Mouse (Mus musculus) embryonic facial prominence, embryonic 14.5 days (tissue): ENCODE results near the gene Gse1. TPM values are rescaled to one million over a fixed set of nuclear protein-coding genes. Genes with fewer than 3 reads are reported as not detected.

ENCODE experiments used
- ATAC-seq: fragments of 200-750 bp; cut with Nextera tagmentation; 2 replicates; pipeline ENCODE4 v1.8.0; 2017; ENCODE audit warnings: low read depth, moderate number of reproducible peaks, moderate TSS enrichment
- DNase-seq: peaks from one replicate; pipeline ENCODE4 v3.0.0-alpha.2; 2015; ENCODE audit warnings: low spot score
- H3K27ac ChIP-seq: fragments of 300-500 bp; sonication (generic); replicated peaks from 2 replicates; pipeline ENCODE4 v1.5.1; 2014; ENCODE audit warnings: low read depth, mild to moderate bottlenecking, low read length, moderate library complexity
- H3K27me3 ChIP-seq: fragments of 300-500 bp; sonication (generic); replicated peaks from 2 replicates; pipeline ENCODE4 v1.6.1; 2014; ENCODE audit warnings: low read length; ENCODE audit not compliant: control insufficient read depth, insufficient read depth
- H3K36me3 ChIP-seq: fragments of 300-500 bp; sonication (generic); 2 replicates; pipeline ENCODE4 v1.6.1; 2014; ENCODE audit warnings: low read length, mixed read lengths; ENCODE audit not compliant: control insufficient read depth, insufficient read depth
- H3K4me1 ChIP-seq: fragments of 300-500 bp; sonication (generic); 2 replicates; pipeline ENCODE4 v1.6.1; 2014; ENCODE audit warnings: antibody characterized with exemption, low read length; ENCODE audit not compliant: control insufficient read depth, insufficient read depth
- H3K4me2 ChIP-seq: fragments of 300-500 bp; sonication (generic); 2 replicates; pipeline ENCODE4 v1.6.1; 2014; ENCODE audit warnings: low read depth, mild to moderate bottlenecking, low read length, moderate library complexity, mixed read lengths
- H3K4me3 ChIP-seq: fragments of 300-500 bp; sonication (generic); 2 replicates; pipeline ENCODE4 v1.5.1; 2014; ENCODE audit warnings: low read depth, mild to moderate bottlenecking, low read length
- H3K9ac ChIP-seq: fragments of 300-500 bp; sonication (generic); 2 replicates; pipeline ENCODE4 v1.6.1; 2014; ENCODE audit warnings: low read depth, mild to moderate bottlenecking, low read length, moderate library complexity, mixed read lengths
- H3K9me3 ChIP-seq: fragments of 300-500 bp; sonication (generic); 2 replicates; pipeline ENCODE4 v1.6.1; 2016; ENCODE audit warnings: low read length; ENCODE audit not compliant: control insufficient read depth
- WGBS: fragments of 180-500 bp; shearing (Covaris S2); extraction: QIAGEN DNeasy Blood & Tissue Kit; methylation state at CpG from one replicate; pipeline ENCODE4 v1.1.7; 2014; 5-methylcytosine and 5-hydroxymethylcytosine counted together
- polyA plus RNA-seq: library from polyadenylated mRNA; unstranded; fragments of >200 nt; fragmentation: Nextera tagmentation; extraction: Ambion mirVana; gene quantifications from 2 replicates; pipeline ENCODE4 v1.2.1, GENCODE M21; 2014

Gse1 gene
- polyA plus RNA-seq, 1 experiment from 2014 or later: 8.7 TPM

GRCm38 (mm10) chr8:120264388-120264943, 36.2 kb downstream of the Gse1 start:
- Histone ChIP-seq H3K9ac (0 out of 2 replicates have a peak overlapping the region, but pooled peaks have one; percentile 39), H3K4me2 (peak overlapping the region; percentile 51)
- WGBS: 18% methylated on average over 12 of the region's 13 CpGs

DNA sequence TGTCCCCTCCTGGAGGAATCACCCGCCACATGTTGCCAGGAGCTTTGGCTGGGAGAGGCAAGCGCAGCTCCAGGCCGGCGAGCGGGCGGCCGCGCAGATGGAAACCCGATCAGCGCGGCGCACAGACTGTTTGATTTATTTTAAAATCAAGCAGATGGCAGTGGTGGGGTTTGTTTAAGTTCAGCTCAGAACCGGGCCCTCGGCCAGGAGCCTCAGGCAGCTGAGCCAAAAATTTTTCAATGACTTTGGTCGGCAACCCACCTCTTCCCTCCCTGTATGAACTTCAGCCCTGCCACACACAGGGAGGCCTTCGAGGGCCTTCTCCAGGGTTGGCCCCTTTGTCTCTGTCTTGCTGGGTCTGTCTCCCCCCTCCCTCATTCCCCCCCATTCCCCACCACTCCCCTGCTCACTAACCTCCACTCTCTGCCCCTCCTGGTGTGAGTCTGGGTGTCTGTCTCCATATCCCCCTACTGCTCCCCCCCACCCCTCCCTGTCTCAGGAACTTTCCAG, 36.7 kb downstream of the Gse1 start:
- H3K9ac ChIP-seq: peak overlapping the region; percentile 39; the same call in 1 of the 2 replicates
- ATAC-seq: peak; percentile 85
- H3K4me3 ChIP-seq: 0 out of 2 replicates have a peak overlapping the region, but pooled peaks have one; percentile 11
- peak overlapping the region; percentile 91 for H3K27ac ChIP-seq
- DNase-seq: peak; percentile 98
- H3K4me1 ChIP-seq: peaks cover 88% of the 10 kb centered on the region
- H3K9me3 ChIP-seq: no peaks in the 10 kb centered on the region
- no peaks in the 10 kb centered on the region for H3K36me3 ChIP-seq
- WGBS: 0% methylated on average over 16 of the region's 16 CpGs
- H3K4me2 ChIP-seq: peak overlapping the region; percentile 51
- no peaks in the 10 kb centered on the region for H3K27me3 ChIP-seq

More at GRCm38 (mm10) chr8:120264388-120264943, 36.2 kb downstream of the Gse1 start:
- 0 out of 2 replicates have a peak overlapping the region, but pooled peaks have one; percentile 11 for H3K4me3 ChIP-seq
- H3K36me3 ChIP-seq: no peaks in the 10 kb centered on the region
- DNase-seq (no peak), ATAC-seq (no peak; the same call in 1 of the 2 replicates)
- no peaks in the 10 kb centered on the region for H3K9me3 ChIP-seq
- H3K4me1 ChIP-seq: peaks cover 84% of the 10 kb centered on the region
- peak overlapping the region; percentile 91 for H3K27ac ChIP-seq
- H3K27me3 ChIP-seq: no peaks in the 10 kb centered on the region

DNA sequence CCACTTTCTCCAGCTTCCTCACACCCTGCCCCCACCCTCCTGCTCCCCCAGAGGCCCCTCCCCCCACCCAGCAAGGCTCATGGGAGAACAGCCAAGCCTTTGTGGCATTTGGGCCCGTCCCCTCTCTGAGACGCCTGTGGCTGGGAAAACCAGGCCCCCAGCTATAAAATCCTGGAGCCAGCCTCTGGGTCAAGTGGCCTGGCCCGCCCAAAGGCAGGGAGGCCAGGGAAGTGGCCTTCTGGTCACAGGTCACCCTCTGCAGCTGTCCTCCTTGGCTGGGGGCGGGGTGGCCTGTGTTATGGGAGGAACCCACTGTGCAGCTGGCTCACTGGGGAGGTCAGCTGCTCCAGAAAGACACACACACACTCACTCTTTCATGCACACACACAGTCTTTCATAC, 37.2 kb downstream of the Gse1 start:
- Histone ChIP-seq H3K4me2 (peak overlapping the region; percentile 51), H3K27ac (peak overlapping the region; percentile 91), H3K9me3 (no peaks in the 10 kb centered on the region), H3K36me3 (no peaks in the 10 kb centered on the region), H3K9ac (peak overlapping the region; percentile 39; the same call in 1 of the 2 replicates), H3K4me1 (peaks cover 88% of the 10 kb centered on the region), H3K27me3 (no peaks in the 10 kb centered on the region), H3K4me3 (no peak overlapping the region)
- peak; percentile 85 for DNase-seq
- ATAC-seq: peak; percentile 24
- 3% methylated on average over 4 of the region's 4 CpGs for WGBS

- H3K4me2 ChIP-seq: no peak overlapping the region; the same call in 1 of the 2 replicates
- H3K4me1 ChIP-seq: peaks cover 82% of the 10 kb centered on the region
- DNase-seq (peak; percentile 72), ATAC-seq (no peak)
- WGBS: 37% methylated on average over 16 of the region's 19 CpGs
- H3K27ac ChIP-seq: peak overlapping the region; percentile 64
- no peaks in the 10 kb centered on the region for H3K36me3 ChIP-seq
- no peak overlapping the region for H3K4me3 ChIP-seq
- H3K9ac ChIP-seq: 0 out of 2 replicates have a peak overlapping the region, but pooled peaks have one; percentile 9
- no peaks in the 10 kb centered on the region for H3K9me3 ChIP-seq
- H3K27me3 ChIP-seq: no peaks in the 10 kb centered on the region
These were observed 40.3 kb downstream of the Gse1 start for GRCm38 (mm10) chr8:120268541-120268980.

GRCm38 (mm10) chr8:120270449-120270848, 42.2 kb downstream of the Gse1 start:
- no peaks in the 10 kb centered on the region for H3K9me3 ChIP-seq
- H3K4me3 ChIP-seq: no peak overlapping the region
- ATAC-seq (peak; percentile 35), DNase-seq (peak; percentile 72)
- H3K4me1 ChIP-seq: peaks cover 79% of the 10 kb centered on the region
- no peaks in the 10 kb centered on the region for H3K27me3 ChIP-seq
- peak overlapping the region; percentile 59 for H3K27ac ChIP-seq
- no peak overlapping the region for H3K9ac ChIP-seq
- 53% methylated on average over 9 of the region's 13 CpGs for WGBS
- no peak overlapping the region for H3K4me2 ChIP-seq
- H3K36me3 ChIP-seq: no peaks in the 10 kb centered on the region

- Histone ChIP-seq H3K27me3 (no peaks in the 10 kb centered on the region), H3K36me3 (no peaks in the 10 kb centered on the region), H3K4me2 (no peak overlapping the region), H3K9me3 (no peaks in the 10 kb centered on the region), H3K27ac (no peak overlapping the region), H3K9ac (no peak overlapping the region), H3K4me1 (peaks cover 79% of the 10 kb centered on the region), H3K4me3 (no peak overlapping the region)
- 86% methylated on average over 4 of the region's 4 CpGs for WGBS
- no peak for ATAC-seq
- DNase-seq: no peak
These were observed 45.2 kb downstream of the Gse1 start for GRCm38 (mm10) chr8:120273430-120273829.

DNA sequence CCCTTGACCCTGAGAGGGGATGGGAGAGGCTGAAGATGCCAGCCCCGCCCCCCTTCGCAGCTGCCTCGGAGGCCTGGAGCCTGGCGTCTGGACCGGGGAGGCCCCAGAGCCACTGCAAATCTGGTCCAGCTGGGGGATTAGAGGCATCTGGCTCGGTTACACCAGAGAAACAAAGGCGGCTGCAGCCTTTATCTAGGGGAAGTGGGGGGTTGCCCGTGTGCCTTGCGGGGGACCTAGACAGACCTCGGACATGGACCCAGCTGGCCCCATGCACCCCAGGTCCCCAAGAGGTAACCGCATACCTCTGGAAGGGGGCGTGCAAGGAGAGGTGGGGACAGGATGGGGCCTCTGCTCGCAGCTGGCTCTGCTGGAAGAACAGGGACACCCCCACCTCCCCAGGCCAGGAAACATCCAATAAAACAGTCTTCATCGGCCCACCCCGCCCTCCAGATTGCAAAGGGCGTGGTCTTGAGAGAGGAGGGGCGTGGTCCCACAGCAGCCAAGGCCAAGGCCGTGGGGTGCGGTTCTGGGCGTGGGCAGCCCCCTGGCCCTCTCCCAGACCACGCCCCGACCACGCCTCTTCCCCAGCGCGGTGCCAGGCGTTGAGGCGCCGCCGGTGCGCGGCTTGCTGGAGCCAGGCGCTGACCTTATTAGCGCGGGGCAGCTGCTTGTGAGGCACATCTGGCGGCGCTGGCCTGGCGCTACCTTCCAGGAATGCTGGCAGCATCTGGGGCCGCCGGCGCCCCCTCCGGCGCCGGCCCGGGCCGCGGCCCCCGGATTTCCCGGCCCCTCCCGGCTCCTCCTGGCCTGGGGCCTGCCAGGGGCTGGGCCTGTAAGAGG, 48.0 kb downstream of the Gse1 start:
- H3K4me2 ChIP-seq: peak overlapping the region; percentile 68
- peak overlapping the region; percentile 63 for H3K9ac ChIP-seq
- no peaks in the 10 kb centered on the region for H3K27me3 ChIP-seq
- ATAC-seq: peak; percentile 89
- H3K4me1 ChIP-seq: peaks cover 68% of the 10 kb centered on the region
- H3K9me3 ChIP-seq: no peaks in the 10 kb centered on the region
- under 1% methylated on average over 37 of the region's 49 CpGs for WGBS
- H3K4me3 ChIP-seq: peak overlapping the region; percentile 36
- H3K36me3 ChIP-seq: no peaks in the 10 kb centered on the region
- H3K27ac ChIP-seq: peak overlapping the region; percentile 92
- DNase-seq: peak; percentile 97

GRCm38 (mm10) chr8:120276891-120277426, 48.7 kb downstream of the Gse1 start:
- peak; percentile 82 for DNase-seq
- no peaks in the 10 kb centered on the region for H3K9me3 ChIP-seq
- no peaks in the 10 kb centered on the region for H3K27me3 ChIP-seq
- 6% methylated on average over 16 of the region's 16 CpGs for WGBS
- H3K4me1 ChIP-seq: peaks cover 67% of the 10 kb centered on the region
- H3K27ac ChIP-seq: peak overlapping the region; percentile 92
- no peaks in the 10 kb centered on the region for H3K36me3 ChIP-seq
- H3K9ac ChIP-seq: peak overlapping the region; percentile 63
- 0 out of 2 replicates have a peak, but pooled peaks have one; percentile 0 for ATAC-seq
- H3K4me2 ChIP-seq: peak overlapping the region; percentile 68
- peak overlapping the region; percentile 36 for H3K4me3 ChIP-seq
